Mouse (Mus musculus) bone marrow macrophage, adult 2 months (primary cell): ENCODE measurements around the gene Olfr71.

Experiments used
- CTCF ChIP-seq: IDR thresholded peaks from 2 replicates; pipeline ENCODE4 v1.5.1; 2012; ENCODE audit warnings: low read depth, mild to moderate bottlenecking, low read length, moderate library complexity
- POLR2A ChIP-seq: IDR thresholded peaks from 2 replicates; pipeline ENCODE4 v1.6.1; 2012; ENCODE audit warnings: mild to moderate bottlenecking, low read depth, low read length, borderline replicate concordance

DNA sequence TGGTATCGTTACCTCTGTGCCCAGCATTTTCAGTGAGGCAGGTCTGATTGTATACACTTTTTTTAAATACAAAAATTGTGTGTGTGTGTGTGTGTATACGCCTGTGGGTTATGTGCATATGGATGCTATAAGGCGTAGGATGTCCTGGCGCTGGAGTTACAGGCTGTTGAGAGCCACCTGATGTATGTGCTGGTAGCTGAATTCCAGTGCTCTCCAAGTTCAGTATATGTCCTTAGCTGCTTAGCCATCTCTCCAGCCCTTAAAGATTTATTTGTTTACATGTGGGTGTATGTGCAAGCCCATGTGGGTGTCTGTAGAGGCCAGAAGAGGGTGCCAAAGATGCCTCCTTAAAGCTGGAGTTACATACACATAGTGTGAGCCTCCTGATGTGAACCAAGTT lies 52.9 kb downstream of the Olfr71 start:
- TF ChIP-seq CTCF (no peak), POLR2A (no peak)
